Mouse (Mus musculus) liver, embryonic 11.5 days (tissue): ENCODE measurements around the gene Rasal2. TPM values are rescaled to one million over a fixed set of nuclear protein-coding genes. Genes with fewer than 3 reads are reported as not detected.

Source experiments
- ATAC-seq: fragments of 200-750 bp; cut with Nextera tagmentation; replicated peaks from 2 replicates; pipeline ENCODE4 v1.8.0; 2017; ENCODE audit warnings: moderate number of reproducible peaks, mild to moderate bottlenecking, moderate TSS enrichment, moderate library complexity; ENCODE audit not compliant: low FRiP score
- DNase-seq: peaks from one replicate; pipeline ENCODE4 v3.0.0-alpha.2; 2017; ENCODE audit warnings: low spot score
- H3K27ac ChIP-seq: fragments of 300-500 bp; sonication (generic); 2 replicates; pipeline ENCODE4 v1.5.1; 2014; ENCODE audit warnings: mild to moderate bottlenecking, low read depth, low read length, control low read depth
- H3K27me3 ChIP-seq: fragments of 300-500 bp; sonication (generic); replicated peaks from 2 replicates; pipeline ENCODE4 v1.6.1; 2014; ENCODE audit warnings: low read length, mixed read lengths; ENCODE audit not compliant: control insufficient read depth, insufficient read depth
- H3K36me3 ChIP-seq: fragments of 300-500 bp; sonication (generic); 2 replicates; pipeline ENCODE4 v1.6.1; 2014; ENCODE audit warnings: mild to moderate bottlenecking, low read length, moderate library complexity, mixed read lengths; ENCODE audit not compliant: control insufficient read depth, insufficient read depth
- H3K4me1 ChIP-seq: fragments of 300-500 bp; sonication (generic); replicated peaks from 2 replicates; pipeline ENCODE4 v1.6.1; 2014; ENCODE audit warnings: low read length, mixed read lengths; ENCODE audit not compliant: control insufficient read depth, insufficient read depth
- H3K4me2 ChIP-seq: fragments of 300-500 bp; sonication (generic); 2 replicates; pipeline ENCODE4 v1.6.1; 2014; ENCODE audit warnings: mild to moderate bottlenecking, control low read depth, moderate library complexity
- H3K4me3 ChIP-seq: fragments of 300-500 bp; sonication (generic); 2 replicates; pipeline ENCODE4 v1.5.1; 2014; ENCODE audit warnings: low read depth, low read length, control low read depth
- H3K9ac ChIP-seq: fragments of 300-500 bp; sonication (generic); 2 replicates; pipeline ENCODE4 v1.6.1; 2014; ENCODE audit warnings: low read depth, low read length, control low read depth
- H3K9me3 ChIP-seq: fragments of 300-500 bp; sonication (generic); 2 replicates; pipeline ENCODE4 v1.6.1; 2016; ENCODE audit warnings: low read length, inconsistent platforms, mixed read lengths; ENCODE audit not compliant: control insufficient read depth
- WGBS: fragments of 180-500 bp; shearing (Covaris S2); extraction: QIAGEN DNeasy Blood & Tissue Kit; methylation state at CpG from one replicate; pipeline ENCODE4 v1.1.7; 2014; 5-methylcytosine and 5-hydroxymethylcytosine counted together
- polyA plus RNA-seq: library from polyadenylated mRNA; unstranded; fragments of >200 nt; fragmentation: Nextera tagmentation; extraction: Ambion mirVana; gene quantifications from 2 replicates; pipeline ENCODE4 v1.2.1, GENCODE M21; 2014

Gene Rasal2
- polyA plus RNA-seq, 1 experiment from 2014 or later, result 3.9 TPM

- no peaks in the 10 kb centered on the region for H3K9me3 ChIP-seq
- no peak for ATAC-seq
- WGBS, result 70% methylated on average over 3 of the region's 3 CpGs
- H3K27me3 ChIP-seq, result 0 out of 2 replicates have a peak, but pooled peaks cover 2% of the 10 kb centered on the region
- H3K36me3 ChIP-seq, result no peaks in the 10 kb centered on the region
- DNase-seq, result no peak
- no peak overlapping the region for H3K9ac ChIP-seq
- no peak overlapping the region for H3K27ac ChIP-seq
- peaks cover 5% of the 10 kb centered on the region for H3K4me1 ChIP-seq
- H3K4me3 ChIP-seq, result no peak overlapping the region
- no peak overlapping the region for H3K4me2 ChIP-seq
Observed at GRCm38 (mm10) chr1:157428366-157428765, 16.0 kb upstream of the Rasal2 start.

DNA sequence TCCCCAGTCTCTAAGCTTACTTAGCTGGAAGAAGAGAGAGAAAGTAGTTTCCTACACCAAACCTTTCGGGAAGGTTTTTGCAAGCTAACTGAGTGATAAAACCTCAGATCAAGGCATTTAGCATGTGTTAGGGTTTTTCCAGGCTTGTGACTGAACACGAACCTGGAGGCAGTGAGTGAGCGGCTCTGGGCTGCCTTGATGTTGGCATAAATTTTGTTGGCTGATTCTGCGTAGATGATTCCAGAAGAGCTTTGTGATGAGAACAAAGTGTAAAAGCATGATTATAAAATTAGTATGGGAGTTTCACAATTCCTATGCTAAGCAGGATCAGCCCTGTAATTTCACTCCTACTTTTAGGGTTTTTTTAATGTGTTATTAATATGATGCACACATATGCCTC, 15.2 kb upstream of the Rasal2 start:
- H3K4me2 ChIP-seq, result no peak overlapping the region
- 0 out of 2 replicates have a peak, but pooled peaks cover 2% of the 10 kb centered on the region for H3K27me3 ChIP-seq
- H3K27ac ChIP-seq, result no peak overlapping the region
- no peak overlapping the region for H3K9ac ChIP-seq
- no peak overlapping the region for H3K4me3 ChIP-seq
- H3K9me3 ChIP-seq, result no peaks in the 10 kb centered on the region
- WGBS, result 90% methylated on average over 4 of the region's 4 CpGs
- peaks cover 5% of the 10 kb centered on the region for H3K4me1 ChIP-seq
- DNase-seq, result no peak
- ATAC-seq, result no peak
- H3K36me3 ChIP-seq, result no peaks in the 10 kb centered on the region

DNA sequence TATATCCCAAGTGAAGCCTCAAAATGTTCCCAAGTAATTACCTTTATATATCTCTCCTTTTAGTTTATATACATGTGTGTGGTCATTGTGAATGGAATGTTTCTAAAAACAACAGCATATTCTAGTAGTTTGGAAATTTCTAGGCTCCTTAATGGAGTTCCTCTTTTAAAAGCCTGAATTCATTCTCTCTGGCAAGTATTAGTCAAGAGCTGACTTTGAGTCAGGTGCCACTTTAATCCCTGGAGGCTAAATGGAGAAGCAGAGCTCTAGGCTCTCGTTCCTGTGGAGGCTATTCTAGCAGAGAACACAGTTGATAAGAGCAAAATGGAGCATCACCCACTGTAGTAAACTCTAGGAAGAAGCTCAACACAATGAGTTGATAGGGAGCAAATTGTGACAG, 14.5 kb upstream of the Rasal2 start:
- 42% methylated on average over 1 of the region's 1 CpGs for WGBS
- ATAC-seq (no peak), DNase-seq (no peak)
- Histone ChIP-seq H3K27me3 (0 out of 2 replicates have a peak, but pooled peaks cover 2% of the 10 kb centered on the region), H3K9ac (no peak overlapping the region), H3K9me3 (no peaks in the 10 kb centered on the region), H3K4me1 (peaks cover 5% of the 10 kb centered on the region), H3K36me3 (no peaks in the 10 kb centered on the region), H3K4me2 (no peak overlapping the region), H3K4me3 (no peak overlapping the region), H3K27ac (no peak overlapping the region)

DNA sequence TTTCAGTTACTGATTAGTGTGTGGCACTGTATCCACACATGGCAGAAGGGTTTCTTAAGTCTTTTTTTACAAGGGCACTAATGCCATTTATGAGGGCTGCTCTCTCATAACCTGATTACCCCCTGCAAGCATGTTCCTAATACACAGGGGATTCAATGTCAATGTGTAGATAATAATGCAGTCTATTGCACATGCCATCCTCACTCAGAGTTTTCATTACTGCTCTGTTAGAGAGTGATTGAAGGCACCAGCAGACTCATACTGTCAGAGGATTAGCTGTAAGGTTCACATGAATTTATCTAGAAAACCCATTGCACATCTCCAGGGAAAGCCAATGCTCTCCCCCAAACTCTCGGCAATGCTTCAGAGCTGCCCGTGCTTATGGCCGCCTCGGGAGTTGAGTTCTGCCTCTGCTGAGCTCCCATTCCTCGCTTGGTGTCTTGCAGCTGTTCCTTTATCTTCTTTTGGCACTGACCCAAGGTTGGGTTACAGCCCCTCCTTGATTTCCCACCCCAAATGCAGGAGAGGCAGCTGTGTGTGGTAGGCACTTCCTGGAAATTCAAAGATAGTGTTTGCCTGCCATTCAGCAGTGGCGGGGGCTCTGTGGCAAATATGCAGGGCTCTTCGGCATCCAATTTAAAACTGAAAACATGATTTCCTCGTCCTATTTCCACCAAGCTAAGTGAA, 13.5 kb upstream of the Rasal2 start:
- ATAC-seq, result peak; percentile 71
- Histone ChIP-seq H3K36me3 (no peaks in the 10 kb centered on the region), H3K27ac (no peak overlapping the region), H3K9ac (no peak overlapping the region), H3K4me1 (peaks cover 5% of the 10 kb centered on the region), H3K4me2 (peak overlapping the region; percentile 53), H3K9me3 (no peaks in the 10 kb centered on the region), H3K27me3 (0 out of 2 replicates have a peak, but pooled peaks cover 2% of the 10 kb centered on the region), H3K4me3 (no peak overlapping the region)
- DNase-seq, result no peak
- 27% methylated on average over 8 of the region's 8 CpGs for WGBS

- 50% methylated on average over 7 of the region's 7 CpGs for WGBS
- no peaks in the 10 kb centered on the region for H3K36me3 ChIP-seq
- H3K4me1 ChIP-seq, result peaks cover 5% of the 10 kb centered on the region; the same call in 1 of the 2 replicates
- H3K4me2 ChIP-seq, result no peak overlapping the region
- no peak overlapping the region for H3K27ac ChIP-seq
- no peak overlapping the region for H3K9ac ChIP-seq
- DNase-seq, result no peak
- H3K9me3 ChIP-seq, result no peaks in the 10 kb centered on the region
- ATAC-seq, result no peak
- H3K27me3 ChIP-seq, result no peaks in the 10 kb centered on the region
- no peak overlapping the region for H3K4me3 ChIP-seq
Observed at GRCm38 (mm10) chr1:157417861-157418260, 5.5 kb upstream of the Rasal2 start.

DNA sequence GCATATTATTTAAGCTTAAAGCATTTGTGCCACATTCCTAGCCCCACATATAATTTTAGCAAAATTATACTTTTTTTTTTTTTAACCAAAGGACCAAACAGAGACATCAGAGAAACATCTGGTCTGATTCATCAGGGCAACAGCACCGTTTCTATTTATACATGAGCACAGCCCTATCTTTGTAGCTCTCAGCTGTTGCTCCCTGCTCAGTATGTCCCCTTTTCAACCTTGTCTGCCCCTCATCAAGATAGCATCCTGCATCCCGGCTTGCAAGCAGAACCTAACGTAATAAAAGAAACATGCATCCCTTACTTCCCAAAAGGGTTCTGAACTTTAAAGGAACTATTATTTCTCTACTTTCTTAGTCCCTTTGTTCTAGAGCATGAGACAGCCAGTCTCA, 5.0 kb upstream of the Rasal2 start:
- DNase-seq (no peak), ATAC-seq (no peak)
- H3K4me2 ChIP-seq, result no peak overlapping the region
- no peaks in the 10 kb centered on the region for H3K27me3 ChIP-seq
- WGBS, result 50% methylated on average over 3 of the region's 3 CpGs
- H3K4me3 ChIP-seq, result no peak overlapping the region
- H3K36me3 ChIP-seq, result no peaks in the 10 kb centered on the region
- H3K9me3 ChIP-seq, result no peaks in the 10 kb centered on the region
- no peak overlapping the region for H3K27ac ChIP-seq
- H3K4me1 ChIP-seq, result peaks cover 5% of the 10 kb centered on the region; the same call in 1 of the 2 replicates
- no peak overlapping the region for H3K9ac ChIP-seq

DNA sequence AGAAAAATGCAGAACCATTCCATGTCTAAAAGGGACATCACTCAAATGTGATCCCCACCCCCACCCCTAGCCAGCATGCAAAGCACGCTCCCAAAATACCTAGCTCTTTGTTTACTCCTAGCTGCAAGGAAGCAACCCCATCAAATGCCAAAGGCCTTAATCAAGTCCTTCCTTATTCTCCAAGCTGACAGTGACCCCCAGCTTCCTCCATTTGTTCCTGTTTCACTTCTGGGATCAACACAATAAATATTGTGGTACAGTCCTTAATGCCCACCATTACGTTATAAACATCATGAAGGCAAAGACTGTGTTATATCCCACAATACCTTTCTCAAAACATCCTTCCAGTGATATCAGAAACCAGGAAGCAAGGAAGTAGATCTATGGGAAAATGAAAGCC, 4.2 kb upstream of the Rasal2 start:
- ATAC-seq, result no peak
- no peak overlapping the region for H3K9ac ChIP-seq
- H3K27me3 ChIP-seq, result no peaks in the 10 kb centered on the region
- no peaks in the 10 kb centered on the region for H3K36me3 ChIP-seq
- WGBS, result 81% methylated on average over 2 of the region's 2 CpGs
- no peak overlapping the region for H3K27ac ChIP-seq
- H3K9me3 ChIP-seq, result no peaks in the 10 kb centered on the region
- H3K4me3 ChIP-seq, result no peak overlapping the region
- peaks cover 5% of the 10 kb centered on the region; the same call in 1 of the 2 replicates for H3K4me1 ChIP-seq
- no peak overlapping the region for H3K4me2 ChIP-seq
- no peak for DNase-seq

GRCm38 (mm10) chr1:157415771-157416170, 3.4 kb upstream of the Rasal2 start:
- ATAC-seq (no peak), DNase-seq (no peak)
- 36% methylated on average over 3 of the region's 3 CpGs for WGBS

More at GRCm38 (mm10) chr1:157415771-157416170, 3.4 kb upstream of the Rasal2 start:
- no peak overlapping the region for H3K4me3 ChIP-seq
- H3K4me1 ChIP-seq, result peaks cover 8% of the 10 kb centered on the region; the same call in 1 of the 2 replicates
- no peaks in the 10 kb centered on the region for H3K9me3 ChIP-seq
- H3K36me3 ChIP-seq, result no peaks in the 10 kb centered on the region
- no peaks in the 10 kb centered on the region for H3K27me3 ChIP-seq
- no peak overlapping the region for H3K4me2 ChIP-seq
- no peak overlapping the region for H3K9ac ChIP-seq
- H3K27ac ChIP-seq, result no peak overlapping the region
